Mouse (Mus musculus) gastrocnemius, adult 18-20 months (tissue): Measurements from ENCODE around the gene Usp36. TPM values are rescaled to one million over a fixed set of nuclear protein-coding genes. Genes with fewer than 3 reads are reported as not detected.

Source experiments
- DNase-seq: peaks from one replicate; pipeline ENCODE4 v3.0.0; 2021; ENCODE audit warnings: low spot score
- total RNA-seq, 2 experiments: library from RNA; stranded (reverse); gene quantifications; 2 replicates each; pipeline ENCODE4 v1.2.3; 2021

Gene Usp36
- total RNA-seq, 2 experiments from 2014 or later = 12.9 to 14.1 TPM

GRCm38 (mm10) chr11:118223416-118224067, 66.5 kb downstream of the Usp36 start:
- DNase-seq = no peak

GRCm38 (mm10) chr11:118222917-118223316, 67.1 kb downstream of the Usp36 start:
- DNase-seq = no peak

- DNase-seq = no peak
Observed at GRCm38 (mm10) chr11:118222351-118222885, 67.6 kb downstream of the Usp36 start.

GRCm38 (mm10) chr11:118220561-118221262, 69.3 kb downstream of the Usp36 start:
- peak; percentile 65 for DNase-seq

GRCm38 (mm10) chr11:118219066-118219465, 71.0 kb downstream of the Usp36 start:
- DNase-seq = no peak

GRCm38 (mm10) chr11:118216468-118216867, 73.6 kb downstream of the Usp36 start:
- DNase-seq = no peak

- no peak for DNase-seq
Observed at GRCm38 (mm10) chr11:118215928-118216458, 74.1 kb downstream of the Usp36 start.

GRCm38 (mm10) chr11:118212636-118213112, 77.4 kb downstream of the Usp36 start:
- no peak for DNase-seq

GRCm38 (mm10) chr11:118211749-118212635, 78.1 kb downstream of the Usp36 start:
- peak; percentile 73 for DNase-seq

- no peak for DNase-seq
Observed at GRCm38 (mm10) chr11:118210962-118211361, 79.1 kb downstream of the Usp36 start.

- no peak for DNase-seq
Observed at GRCm38 (mm10) chr11:118210116-118210515, 79.9 kb downstream of the Usp36 start.

Other genes starting within 250 kb of the Usp36 start
- gene Dnah17, start 159.6 kb downstream of the Usp36 start, total RNA-seq = under 1 TPM; 0.09 to 0.11 TPM
- gene Cyth1, start 41.7 kb downstream of the Usp36 start, total RNA-seq = 10 to 100 TPM; 38.4 to 40.3 TPM
- gene Cep295nl, start 52.3 kb upstream of the Usp36 start, total RNA-seq = under 1 TPM; 0.52 to 0.73 TPM
- gene Timp2, start 65.5 kb upstream of the Usp36 start, total RNA-seq = 10 to 100 TPM; 65.4 to 89.1 TPM
- 10 to 100 TPM; 15.8 to 17.1 TPM for gene Lgals3bp, start 111.8 kb upstream of the Usp36 start, total RNA-seq
- 10 to 100 TPM; 10.7 to 11.9 TPM for gene Cant1, start 128.8 kb upstream of the Usp36 start, total RNA-seq
- gene C1qtnf1, start 138.0 kb upstream of the Usp36 start, total RNA-seq = 1 to 10 TPM; 6.6 to 6.9 TPM
- 1 to 10 TPM; 3.5 to 4.1 TPM for gene Engase, start 186.6 kb upstream of the Usp36 start, total RNA-seq